ENCODE assay signal across 9 mouse cellular contexts in genomic region chr11:34010859-34011172, GRCm38 (mm10). TPM values are rescaled to one million over a fixed set of nuclear protein-coding genes. Genes with fewer than 3 reads are reported as not detected.
DNase-seq lines count a peak whose midpoint lies in the region; ATAC-seq and TF ChIP-seq lines count a peak whose summit lies in the region.
"Had no signal": no experiment of that assay in that cellular context is flagged by ENCODE, and none has a peak within 500 bp of the region (broad histone marks: within the 10 kb centered on the region; RNA-seq: fewer than 3 reads in every experiment).

No protein-coding gene starts in this region.

- H3K9me3 ChIP-seq in hindbrain, embryonic 13.5 days: no peaks in the 10 kb centered on the region

- no peak for TF ChIP-seq POLR2A in cerebellum, adult 2 months (IDR thresholded peaks at IDR 0.05; ENCODE audit: borderline replicate concordance, insufficient read depth, low read length)

- no peak for TF ChIP-seq CTCF in cerebellum, adult 2 months (IDR thresholded peaks at IDR 0.05; ENCODE audit: borderline replicate concordance, insufficient read depth, low read depth, low read length)

- no peak overlapping the region for H3K27ac ChIP-seq in hindbrain, embryonic 13.5 days
- H3K27ac ChIP-seq in cerebellum, adult 2 months (ENCODE audit: insufficient read depth, low read length): no peak overlapping the region

- peak; percentile 45 for ATAC-seq in megakaryocyte progenitor cell, adult 5-6 weeks (replicated peaks; ENCODE audit: poor library complexity)
- no peak for ATAC-seq in hindbrain, embryonic 13.5 days (ENCODE audit: low FRiP score)

- no peaks in the 10 kb centered on the region for H3K4me1 ChIP-seq in hindbrain, embryonic 13.5 days (replicated peaks)
- no peaks in the 10 kb centered on the region for H3K4me1 ChIP-seq in cerebellum, adult 2 months (ENCODE audit: control insufficient read depth, insufficient read depth, low read length)

- DNase-seq in gastrocnemius, postnatal 14 days: peak; percentile 31
- DNase-seq in gastrocnemius, adult 8-10 months (ENCODE audit: low spot score in 2 of 2): no peak
- peak; percentile 78 for DNase-seq in brain, adult 2 months (ENCODE audit: low read depth, low spot score)
- peak; percentile 62 for DNase-seq in kidney, postnatal 10 days
- DNase-seq in cerebellum, adult 2 months: no peak
- DNase-seq in cerebellum, postnatal 36 days: no peak

- no peaks in the 10 kb centered on the region for H3K36me3 ChIP-seq in hindbrain, embryonic 13.5 days
- H3K36me3 ChIP-seq: G1E had no signal

- no peak overlapping the region for H3K9ac ChIP-seq in hindbrain, embryonic 13.5 days

- H3K4me3 ChIP-seq in hindbrain, embryonic 13.5 days: no peak overlapping the region
- H3K4me3 ChIP-seq in cerebellum, adult 2 months (replicated peaks; ENCODE audit: insufficient read depth, low read depth, low read length): no peak overlapping the region

- 93% methylated on average over 4 of the region's 4 CpGs for WGBS in hindbrain, embryonic 13.5 days
- WGBS in cerebellum, adult 2 months: 54% methylated on average over 4 of the region's 4 CpGs

- no peaks in the 10 kb centered on the region for H3K27me3 ChIP-seq in hindbrain, embryonic 13.5 days
- H3K27me3 ChIP-seq in cerebellum, adult 2 months (ENCODE audit: control insufficient read depth, insufficient read depth, low read length): no peaks in the 10 kb centered on the region

- H3K4me2 ChIP-seq in hindbrain, embryonic 13.5 days: no peak overlapping the region

- intact Hi-C loops in gastrocnemius, postnatal 14 days (cut with DNase I; ENCODE audit: low total_unique reads): no loop called here

RNA-seq across cellular contexts. Expression of gene Kcnip1, which starts 17.9 kb away (rescaled TPM):
- total RNA-seq in gastrocnemius, postnatal 14 days (2021): under 1 TPM in 1 of 2 experiments, not detected in 1; 0.20 TPM
- not detected for total RNA-seq in gastrocnemius, adult 8-10 months (2022)
- total RNA-seq in megakaryocyte progenitor cell, adult 5-6 weeks (2015): not detected in 2 replicates
- not detected in 2 replicates for total RNA-seq in megakaryocyte progenitor cell, adult 5-6 weeks (2017)
- polyA plus RNA-seq in hindbrain, embryonic 13.5 days (2015; fragmentation: Nextera tagmentation; extraction: Ambion mirVana): 71.3 and 75.5 TPM in 2 replicates
- polyA plus RNA-seq in cerebellum, adult 2 months (2012; rRNA removed): 78.8 and 84.2 TPM in 2 replicates
- polyA plus RNA-seq: G1E had no signal

RNA-seq across cellular contexts. Expression of gene Lcp2, which starts 35.9 kb away (rescaled TPM):
- total RNA-seq in gastrocnemius, postnatal 14 days (2021): 1 to 10 TPM; 1.2 to 1.5 TPM
- under 1 TPM; 0.19 to 0.62 (median 0.36) TPM for total RNA-seq in gastrocnemius, adult 8-10 months (2022)
- 67.6 and 73.6 TPM in 2 replicates for total RNA-seq in megakaryocyte progenitor cell, adult 5-6 weeks (2015)
- total RNA-seq in megakaryocyte progenitor cell, adult 5-6 weeks (2017): 26.1 and 29.5 TPM in 2 replicates
- 1.5 and 1.8 TPM in 2 replicates for polyA plus RNA-seq in hindbrain, embryonic 13.5 days (2015; fragmentation: Nextera tagmentation; extraction: Ambion mirVana)
- polyA plus RNA-seq in cerebellum, adult 2 months (2012; rRNA removed): 1.1 and 1.2 TPM in 2 replicates

RNA-seq across cellular contexts. Expression of gene Kcnmb1, which starts 48.0 kb away (rescaled TPM):
- total RNA-seq in gastrocnemius, postnatal 14 days (2021): under 1 TPM; 0.13 to 0.29 TPM
- under 1 TPM; 0.12 to 0.31 (median 0.15) TPM for total RNA-seq in gastrocnemius, adult 8-10 months (2022)
- not detected in 2 replicates for total RNA-seq in megakaryocyte progenitor cell, adult 5-6 weeks (2015)
- not detected in 2 replicates for total RNA-seq in megakaryocyte progenitor cell, adult 5-6 weeks (2017)
- 0.27 and 0.52 TPM in 2 replicates for polyA plus RNA-seq in hindbrain, embryonic 13.5 days (2015; fragmentation: Nextera tagmentation; extraction: Ambion mirVana)
- polyA plus RNA-seq in cerebellum, adult 2 months (2012; rRNA removed): 0.52 and 0.62 TPM in 2 replicates
- polyA plus RNA-seq: G1E had no signal

Comparison
In these comparisons a context has a peak if more than half of its experiments do, and no peak if none do; other contexts are left out.
1. DNase-seq: peak in gastrocnemius, postnatal 14 days (single experiment), brain, adult 2 months (single experiment) and kidney, postnatal 10 days (single experiment); none in gastrocnemius, adult 8-10 months (0 of 2), cerebellum, adult 2 months (0 of 2) and cerebellum, postnatal 36 days (0 of 2).
2. RNA of gene Lcp2, which starts 35.9 kb away (total RNA-seq): 26.1 to 73.6 TPM in megakaryocyte progenitor cell, adult 5-6 weeks; 1.2 to 1.5 TPM in gastrocnemius, postnatal 14 days and 0.19 to 0.62 TPM in gastrocnemius, adult 8-10 months; every median in the first group is over 10 times any median in the second.